Mouse (Mus musculus): Measurements from ENCODE around the gene Nsun7. TPM values are rescaled to one million over a fixed set of nuclear protein-coding genes. Genes with fewer than 3 reads are reported as not detected.
A peak's percentile ranks its signal among the peaks of the same experiment; 100 is the strongest.
"Not testable (repeated sequence)": the region's sequence is repeated elsewhere in the genome, so short reads cannot be mapped to it uniquely, and the experiment has no call there.

The Nsun7 gene
- polyA plus RNA-seq, 1 experiment from 2014 or later: 2.9 TPM

DNA sequence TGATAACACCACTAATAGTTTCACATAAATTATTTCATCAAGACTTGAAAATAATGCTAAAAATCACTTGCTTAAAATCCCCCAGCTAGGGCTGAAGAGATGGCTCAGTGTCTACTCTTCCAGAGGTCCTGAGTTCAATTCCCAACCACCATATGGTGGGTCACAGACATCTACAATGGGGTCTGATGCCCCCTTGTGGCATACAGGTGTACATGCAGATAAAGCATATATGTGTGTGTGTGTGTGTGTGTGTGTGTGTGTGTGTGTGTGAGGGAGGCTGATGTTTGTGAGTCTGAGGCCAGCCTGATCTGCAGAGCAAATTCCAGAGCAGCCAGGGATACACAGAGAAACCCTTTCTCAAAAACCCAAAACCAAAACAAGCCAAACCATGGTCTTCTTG, 17.8 kb upstream of the Nsun7 start:
- H3K27me3 ChIP-seq (ENCODE audit: control insufficient read depth, insufficient read depth, low read length): no peaks in the 10 kb centered on the region
- H3K4me1 ChIP-seq (ENCODE audit: control insufficient read depth, insufficient read depth, low read length): no peaks in the 10 kb centered on the region; the same call in 1 of the 2 replicates
- no peak overlapping the region for H3K4me3 ChIP-seq (ENCODE audit: low read depth, low read length)
- no peak overlapping the region for H3K4me2 ChIP-seq (ENCODE audit: low read depth, low read length)
- H3K27ac ChIP-seq (ENCODE audit: low read depth, low read length): no peak overlapping the region
- H3K36me3 ChIP-seq (ENCODE audit: control insufficient read depth, insufficient read depth, low read length): no peaks in the 10 kb centered on the region
- no peak for ATAC-seq (ENCODE audit: low read depth)
- no peaks in the 10 kb centered on the region for H3K9me3 ChIP-seq (ENCODE audit: control insufficient read depth, low read length)
- no peak overlapping the region for H3K9ac ChIP-seq (replicated peaks; ENCODE audit: low read depth, low read length)

DNA sequence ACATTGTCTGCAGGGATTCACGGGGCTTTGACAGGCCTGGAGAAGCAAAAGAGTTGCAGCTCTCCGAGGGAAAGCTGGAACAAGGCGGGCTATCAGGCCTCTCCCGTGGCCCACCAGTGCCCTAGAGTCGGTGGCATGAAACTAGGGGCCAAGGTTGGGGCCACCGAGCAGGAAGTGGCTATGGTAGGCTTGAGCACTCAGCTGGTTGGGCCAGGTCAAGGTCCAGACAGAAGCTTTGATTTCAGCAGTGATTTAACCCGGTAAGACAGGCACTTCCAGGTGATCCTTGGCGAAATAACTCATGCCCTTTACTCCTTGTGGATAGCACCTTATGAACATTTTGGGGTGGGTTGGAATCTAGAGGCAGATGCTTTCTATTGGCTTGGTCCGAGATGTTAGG, 16.2 kb upstream of the Nsun7 start:
- no peak overlapping the region for H3K4me3 ChIP-seq (ENCODE audit: low read depth, low read length)
- no peaks in the 10 kb centered on the region for H3K27me3 ChIP-seq (ENCODE audit: control insufficient read depth, insufficient read depth, low read length)
- no peak overlapping the region for H3K27ac ChIP-seq (ENCODE audit: low read depth, low read length)
- WGBS: 90% methylated on average over 9 of the region's 9 CpGs
- no peak overlapping the region for H3K4me2 ChIP-seq (ENCODE audit: low read depth, low read length)
- no peaks in the 10 kb centered on the region for H3K36me3 ChIP-seq (ENCODE audit: control insufficient read depth, insufficient read depth, low read length)
- H3K9ac ChIP-seq (replicated peaks; ENCODE audit: low read depth, low read length): no peak overlapping the region
- no peaks in the 10 kb centered on the region for H3K9me3 ChIP-seq (ENCODE audit: control insufficient read depth, low read length)
- H3K4me1 ChIP-seq (ENCODE audit: control insufficient read depth, insufficient read depth, low read length): no peaks in the 10 kb centered on the region; the same call in 1 of the 2 replicates
- ATAC-seq (ENCODE audit: low read depth): no peak

DNA sequence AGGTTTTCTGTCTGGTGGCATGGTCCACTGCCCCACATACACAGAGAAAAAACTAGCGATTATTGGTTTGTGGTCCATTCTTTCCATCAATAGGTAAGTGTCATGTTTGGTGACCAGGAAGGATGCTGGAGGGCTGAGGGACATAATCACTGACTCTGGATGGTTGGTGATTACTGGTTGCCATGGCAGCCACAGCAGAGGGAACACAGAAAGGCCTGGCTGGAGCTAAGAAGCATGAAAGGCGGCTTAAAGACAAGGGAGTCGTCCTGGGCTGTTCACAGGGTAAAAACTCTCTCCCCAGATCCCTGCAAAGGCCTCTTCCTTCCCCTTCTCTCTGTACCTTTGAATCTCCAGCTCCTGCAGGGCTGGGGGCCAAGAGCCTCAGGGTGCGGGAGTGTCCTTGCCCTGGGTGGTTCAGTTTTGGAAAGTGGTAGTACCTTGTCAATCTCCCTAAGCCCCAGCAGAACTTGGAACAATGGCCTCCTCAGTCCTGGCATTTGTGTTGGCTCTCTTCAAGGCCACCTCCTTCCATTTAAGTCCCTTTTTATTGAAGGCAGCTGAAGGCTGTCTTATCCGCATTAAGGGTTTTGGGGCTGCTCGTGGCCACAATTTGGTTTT, 15.5 kb upstream of the Nsun7 start:
- Histone ChIP-seq H3K9me3 (ENCODE audit: control insufficient read depth, low read length) (no peaks in the 10 kb centered on the region), H3K27me3 (ENCODE audit: control insufficient read depth, insufficient read depth, low read length) (no peaks in the 10 kb centered on the region), H3K36me3 (ENCODE audit: control insufficient read depth, insufficient read depth, low read length) (no peaks in the 10 kb centered on the region), H3K4me1 (ENCODE audit: control insufficient read depth, insufficient read depth, low read length) (no peaks in the 10 kb centered on the region; the same call in 1 of the 2 replicates), H3K4me3 (ENCODE audit: low read depth, low read length) (no peak overlapping the region), H3K9ac (replicated peaks; ENCODE audit: low read depth, low read length) (no peak overlapping the region), H3K4me2 (ENCODE audit: low read depth, low read length) (no peak overlapping the region), H3K27ac (ENCODE audit: low read depth, low read length) (no peak overlapping the region)
- peak; percentile 44; the same call in 1 of the 2 replicates for ATAC-seq (ENCODE audit: low read depth)
- 42% methylated on average over 6 of the region's 6 CpGs for WGBS

DNA sequence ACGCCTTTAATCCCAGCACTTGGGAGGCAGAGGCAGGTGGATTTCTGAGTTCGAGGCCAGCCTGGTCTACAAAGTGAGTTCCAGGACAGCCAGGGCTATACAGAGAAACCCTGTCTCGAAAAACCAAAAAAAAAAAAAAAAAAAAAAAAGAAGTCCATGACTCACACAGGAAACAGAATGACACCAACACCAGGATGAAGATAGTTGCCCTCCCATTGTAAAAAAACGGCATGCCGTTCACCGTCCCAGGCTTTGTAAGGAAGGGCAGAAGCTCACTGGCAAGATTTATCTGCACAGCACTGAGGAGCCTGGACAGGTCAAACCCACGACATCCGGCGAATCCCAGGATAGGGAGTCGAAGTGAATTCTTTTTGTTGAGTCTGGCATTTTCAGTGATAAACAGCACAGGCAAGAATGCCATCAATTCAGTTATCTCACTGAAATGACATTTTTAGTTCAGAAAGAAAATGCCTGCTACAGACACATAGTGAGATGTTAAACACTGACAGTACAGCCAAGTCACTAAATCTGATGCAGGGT, 13.7 kb upstream of the Nsun7 start:
- 78% methylated on average over 8 of the region's 10 CpGs for WGBS
- no peak overlapping the region for H3K4me2 ChIP-seq (ENCODE audit: low read depth, low read length)
- no peaks in the 10 kb centered on the region for H3K9me3 ChIP-seq (ENCODE audit: control insufficient read depth, low read length)
- no peaks in the 10 kb centered on the region for H3K27me3 ChIP-seq (ENCODE audit: control insufficient read depth, insufficient read depth, low read length)
- H3K4me1 ChIP-seq (ENCODE audit: control insufficient read depth, insufficient read depth, low read length): no peaks in the 10 kb centered on the region; the same call in 1 of the 2 replicates
- no peak for ATAC-seq (ENCODE audit: low read depth)
- H3K36me3 ChIP-seq (ENCODE audit: control insufficient read depth, insufficient read depth, low read length): no peaks in the 10 kb centered on the region
- no peak overlapping the region for H3K4me3 ChIP-seq (ENCODE audit: low read depth, low read length)
- H3K27ac ChIP-seq (ENCODE audit: low read depth, low read length): no peak overlapping the region
- no peak overlapping the region for H3K9ac ChIP-seq (replicated peaks; ENCODE audit: low read depth, low read length)

DNA sequence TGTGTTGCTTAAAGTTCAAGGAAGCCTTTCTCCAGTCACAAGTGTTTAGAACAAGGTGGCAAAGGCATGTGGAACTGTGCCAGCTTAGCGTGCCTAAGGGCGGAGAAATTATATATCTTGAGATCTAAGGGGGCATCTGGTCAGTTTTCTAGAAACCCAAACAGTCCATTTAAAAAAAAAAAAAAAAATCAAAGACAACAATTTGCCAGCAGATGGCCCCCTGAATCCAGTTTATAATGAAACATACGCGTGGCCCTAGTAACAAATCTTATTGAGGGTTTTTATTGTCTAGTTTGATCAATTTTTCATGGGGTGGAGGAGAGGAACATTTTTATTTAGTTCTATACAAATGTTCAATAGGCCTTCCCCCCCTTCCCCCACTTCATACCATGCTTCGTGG, 6.5 kb upstream of the Nsun7 start:
- ATAC-seq (ENCODE audit: low read depth): no peak
- Histone ChIP-seq H3K27ac (ENCODE audit: low read depth, low read length) (no peak overlapping the region), H3K9ac (replicated peaks; ENCODE audit: low read depth, low read length) (no peak overlapping the region), H3K4me3 (ENCODE audit: low read depth, low read length) (no peak overlapping the region), H3K4me2 (ENCODE audit: low read depth, low read length) (no peak overlapping the region), H3K36me3 (ENCODE audit: control insufficient read depth, insufficient read depth, low read length) (no peaks in the 10 kb centered on the region), H3K9me3 (ENCODE audit: control insufficient read depth, low read length) (no peaks in the 10 kb centered on the region), H3K27me3 (ENCODE audit: control insufficient read depth, insufficient read depth, low read length) (no peaks in the 10 kb centered on the region), H3K4me1 (ENCODE audit: control insufficient read depth, insufficient read depth, low read length) (no peaks in the 10 kb centered on the region)
- WGBS: 43% methylated on average over 5 of the region's 5 CpGs

DNA sequence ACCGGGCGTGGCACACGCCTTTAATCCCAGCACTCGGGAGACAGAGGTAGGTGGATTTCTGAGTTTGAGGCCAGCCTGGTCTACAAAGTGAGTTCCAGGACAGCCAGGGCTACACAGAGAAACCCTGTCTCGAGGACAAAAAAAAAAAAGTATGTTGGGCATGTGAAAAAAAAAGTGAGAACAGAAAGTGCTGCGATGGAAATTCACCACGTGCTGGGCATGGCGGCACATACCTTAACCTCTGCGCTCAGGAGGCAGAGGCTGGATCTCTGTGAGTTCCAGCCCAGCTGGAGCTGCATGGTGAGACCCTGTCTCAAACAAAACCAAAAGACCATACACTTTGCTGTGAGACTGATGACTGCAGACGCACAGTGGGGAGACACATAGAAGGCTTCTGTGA, 4.7 kb upstream of the Nsun7 start:
- WGBS: 93% methylated on average over 10 of the region's 10 CpGs
- Histone ChIP-seq H3K4me1 (ENCODE audit: control insufficient read depth, insufficient read depth, low read length) (no peaks in the 10 kb centered on the region), H3K9me3 (ENCODE audit: control insufficient read depth, low read length) (no peaks in the 10 kb centered on the region), H3K27me3 (ENCODE audit: control insufficient read depth, insufficient read depth, low read length) (no peaks in the 10 kb centered on the region), H3K4me3 (ENCODE audit: low read depth, low read length) (no peak overlapping the region), H3K9ac (replicated peaks; ENCODE audit: low read depth, low read length) (no peak overlapping the region), H3K27ac (ENCODE audit: low read depth, low read length) (no peak overlapping the region), H3K4me2 (ENCODE audit: low read depth, low read length) (no peak overlapping the region), H3K36me3 (ENCODE audit: control insufficient read depth, insufficient read depth, low read length) (no peaks in the 10 kb centered on the region)
- no peak for ATAC-seq (ENCODE audit: low read depth)

DNA sequence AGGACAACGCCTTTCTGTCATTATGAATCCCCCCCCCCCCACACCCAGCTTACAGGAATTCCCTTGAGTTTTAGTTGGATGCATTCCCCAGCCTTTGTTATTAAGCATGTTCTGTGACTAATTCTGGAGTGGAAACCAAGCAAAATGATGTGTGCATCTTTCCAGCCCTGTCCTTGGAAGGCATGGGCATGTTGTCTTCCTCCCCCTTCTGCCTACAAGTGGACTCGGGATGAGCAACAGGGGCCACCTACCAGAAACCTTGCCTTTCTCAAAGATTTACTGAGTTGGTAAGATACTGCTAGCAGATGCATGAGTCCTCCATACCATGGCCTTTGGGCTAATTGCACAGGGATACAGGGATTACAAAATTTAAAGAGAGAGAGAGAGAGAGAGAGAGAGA, 697 bp upstream of the Nsun7 start:
- Histone ChIP-seq H3K4me3 (ENCODE audit: low read depth, low read length) (no peak overlapping the region), H3K9ac (replicated peaks; ENCODE audit: low read depth, low read length) (no peak overlapping the region), H3K27ac (ENCODE audit: low read depth, low read length) (no peak overlapping the region), H3K4me2 (ENCODE audit: low read depth, low read length) (no peak overlapping the region), H3K36me3 (ENCODE audit: control insufficient read depth, insufficient read depth, low read length) (no peaks in the 10 kb centered on the region), H3K9me3 (ENCODE audit: control insufficient read depth, low read length) (no peaks in the 10 kb centered on the region), H3K4me1 (ENCODE audit: control insufficient read depth, insufficient read depth, low read length) (no peaks in the 10 kb centered on the region), H3K27me3 (ENCODE audit: control insufficient read depth, insufficient read depth, low read length) (no peaks in the 10 kb centered on the region)
- no peak for ATAC-seq (ENCODE audit: low read depth)
- WGBS: 47% methylated on average over 2 of the region's 2 CpGs

DNA sequence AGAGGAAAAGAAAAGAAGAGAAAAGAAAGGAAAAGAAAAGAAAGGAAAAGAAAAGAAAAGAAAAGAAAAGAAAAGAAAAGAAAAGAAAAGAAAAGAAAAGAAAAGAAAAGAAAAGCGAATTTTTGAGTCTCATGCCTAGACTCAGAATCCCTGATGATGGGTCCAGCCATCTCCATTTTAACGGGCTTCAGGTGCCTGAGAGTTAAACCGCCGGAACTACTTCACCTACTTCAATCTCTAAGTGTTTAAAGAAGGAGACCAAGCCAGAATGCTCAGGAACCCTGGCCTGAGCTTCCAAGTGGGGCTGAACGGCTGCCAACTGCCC, 304 bp upstream of the Nsun7 start:
- not testable (repeated sequence) for H3K36me3 ChIP-seq (ENCODE audit: control insufficient read depth, insufficient read depth, low read length); H3K27ac ChIP-seq (ENCODE audit: low read depth, low read length); ATAC-seq (ENCODE audit: low read depth); H3K4me1 ChIP-seq (ENCODE audit: control insufficient read depth, insufficient read depth, low read length); H3K27me3 ChIP-seq (ENCODE audit: control insufficient read depth, insufficient read depth, low read length); H3K9me3 ChIP-seq (ENCODE audit: control insufficient read depth, low read length)
- Histone ChIP-seq H3K4me2 (ENCODE audit: low read depth, low read length) (peak overlapping the region; percentile 73), H3K4me3 (ENCODE audit: low read depth, low read length) (peak overlapping the region; percentile 60), H3K9ac (replicated peaks; ENCODE audit: low read depth, low read length) (peak overlapping the region; percentile 61)
- WGBS: 4% methylated on average over 5 of the region's 5 CpGs

DNA sequence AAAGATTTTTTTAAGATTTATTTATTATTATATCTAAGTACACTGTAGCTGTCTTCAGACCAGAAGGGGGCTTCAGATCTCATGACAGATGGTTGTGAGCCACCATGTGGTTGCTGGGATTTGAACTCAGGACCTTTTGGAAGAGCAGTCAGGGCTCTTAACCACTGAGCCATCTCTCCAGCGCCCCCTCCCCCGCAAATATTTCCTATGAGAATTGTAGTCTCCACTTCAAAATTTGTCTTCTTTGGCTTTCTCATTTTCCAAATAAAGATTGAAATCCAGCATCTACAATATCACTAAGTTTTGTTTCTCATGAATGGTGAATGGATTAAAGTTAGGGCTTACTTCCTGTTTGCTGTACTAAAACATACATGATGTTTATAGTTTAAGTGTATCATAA, 2.8 kb downstream of the Nsun7 start:
- WGBS: 86% methylated on average over 2 of the region's 2 CpGs
- Histone ChIP-seq H3K27me3 (ENCODE audit: control insufficient read depth, insufficient read depth, low read length) (no peaks in the 10 kb centered on the region), H3K4me1 (ENCODE audit: control insufficient read depth, insufficient read depth, low read length) (no peaks in the 10 kb centered on the region), H3K4me2 (ENCODE audit: low read depth, low read length) (no peak overlapping the region), H3K27ac (ENCODE audit: low read depth, low read length) (no peak overlapping the region), H3K4me3 (ENCODE audit: low read depth, low read length) (no peak overlapping the region), H3K36me3 (ENCODE audit: control insufficient read depth, insufficient read depth, low read length) (no peaks in the 10 kb centered on the region), H3K9ac (replicated peaks; ENCODE audit: low read depth, low read length) (no peak overlapping the region), H3K9me3 (ENCODE audit: control insufficient read depth, low read length) (no peaks in the 10 kb centered on the region)
- no peak for ATAC-seq (ENCODE audit: low read depth)
